Mouse (Mus musculus): ENCODE measurements at regions not wholly inside any gene's neighbourhood (a gene's known extent, or its start where the extent isn't known, plus 50 kb on each side); places are given as distances from the start of the nearest gene placed in this dataset.
"Not testable (repeated sequence)": the region's sequence is repeated elsewhere in the genome, so short reads cannot be mapped to it uniquely, and the experiment has no call there.

GRCm38 (mm10) chr1:145910637-145911369, 583.8 kb upstream of the Brinp3 start:
- DNase-seq (ENCODE audit: extremely low read depth, low read depth) = no peak

GRCm38 (mm10) chr1:145935798-145936197, 558.8 kb upstream of the Brinp3 start:
- DNase-seq (ENCODE audit: extremely low read depth, low read depth) = no peak

- not testable (repeated sequence) for DNase-seq (ENCODE audit: extremely low read depth, low read depth)
These were observed 536.8 kb upstream of the Brinp3 start for GRCm38 (mm10) chr1:145957762-145958161.

DNA sequence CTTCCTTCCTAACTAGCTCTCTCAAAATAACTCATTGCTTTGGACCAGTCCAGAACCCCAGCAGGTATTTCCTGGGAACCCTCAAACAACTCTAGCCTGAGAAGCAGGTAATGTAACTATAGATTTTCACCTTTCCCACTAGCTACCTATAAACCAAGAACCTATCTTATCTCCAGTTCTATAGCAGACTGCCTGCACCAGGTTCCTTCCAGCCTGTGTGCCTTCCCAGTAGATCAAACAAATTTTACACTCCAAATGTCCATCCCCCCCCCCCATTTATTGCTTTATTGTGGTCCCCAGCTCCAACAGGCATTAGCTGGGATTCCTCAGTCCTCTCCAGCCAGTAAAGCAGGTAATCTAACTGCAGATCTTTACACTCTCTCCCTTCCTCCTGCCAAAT, 532.3 kb upstream of the Brinp3 start:
- DNase-seq (ENCODE audit: extremely low read depth, low read depth) = no peak

DNA sequence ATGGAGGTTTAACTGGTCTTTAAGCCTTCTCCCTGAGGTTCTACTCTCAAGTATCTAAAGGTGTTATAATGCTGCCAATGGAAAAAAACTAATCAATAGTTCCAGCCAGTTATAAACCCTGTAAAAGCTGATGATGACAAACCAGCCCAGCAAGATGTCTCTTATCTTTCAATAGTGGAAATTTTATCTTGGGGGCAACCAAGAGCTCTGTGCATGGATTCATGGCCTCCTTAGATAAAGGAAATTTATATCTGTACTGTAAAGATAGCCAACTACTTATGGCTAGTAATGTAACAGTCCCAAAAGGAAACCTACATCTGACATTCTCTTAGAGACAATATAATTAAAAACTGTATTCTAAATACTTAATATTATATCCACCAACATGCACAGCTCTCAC, 526.5 kb upstream of the Brinp3 start:
- DNase-seq (ENCODE audit: extremely low read depth, low read depth) = no peak

DNA sequence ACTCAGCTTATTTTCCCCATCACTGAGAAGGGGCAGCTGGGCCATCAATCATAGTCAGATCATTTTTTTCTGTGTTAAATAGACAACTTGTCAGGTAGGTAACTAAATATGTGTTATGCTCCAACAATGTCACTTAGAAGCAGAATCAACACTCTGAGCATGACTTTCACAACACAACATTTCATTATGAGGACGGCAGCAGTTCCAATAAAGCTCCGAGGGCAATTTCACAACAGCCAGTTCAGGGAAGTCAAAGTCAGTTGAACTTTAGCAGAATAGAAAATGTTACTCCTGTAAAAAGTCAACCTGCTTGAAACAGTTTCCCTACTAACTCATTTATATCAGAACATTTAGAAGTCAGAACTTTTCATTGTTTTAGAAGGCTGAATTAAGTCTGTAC, 522.1 kb upstream of the Brinp3 start:
- DNase-seq (ENCODE audit: extremely low read depth, low read depth) = no peak

- DNase-seq (ENCODE audit: extremely low read depth, low read depth) = peak; percentile 47
These were observed 492.6 kb upstream of the Brinp3 start for GRCm38 (mm10) chr1:146002010-146002409.

DNA sequence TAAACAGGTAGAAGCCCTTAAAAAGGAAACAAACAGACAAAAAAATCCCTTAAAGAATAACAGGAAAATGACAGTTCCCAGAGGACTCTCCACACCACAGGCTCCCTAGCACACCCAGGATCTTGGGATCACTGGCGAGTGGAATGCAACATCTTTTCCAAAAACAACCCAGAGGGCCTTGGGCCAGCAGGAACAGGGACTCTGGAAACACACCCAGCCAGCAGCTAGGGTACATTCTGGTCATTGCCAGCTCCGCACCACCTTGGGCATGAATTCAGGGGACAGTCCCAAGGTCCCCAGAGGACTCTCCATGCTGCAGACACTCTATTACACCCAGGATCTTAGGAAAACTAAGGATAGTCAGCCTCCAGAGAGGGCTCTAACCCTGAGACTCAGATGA, 479.5 kb upstream of the Brinp3 start:
- no peak for DNase-seq (ENCODE audit: extremely low read depth, low read depth)

GRCm38 (mm10) chr1:146026660-146027059, 467.9 kb upstream of the Brinp3 start:
- DNase-seq (ENCODE audit: extremely low read depth, low read depth) = peak; percentile 38

- DNase-seq (ENCODE audit: extremely low read depth, low read depth) = no peak
These were observed 466.9 kb upstream of the Brinp3 start for GRCm38 (mm10) chr1:146027650-146028049.

- peak; percentile 16 for DNase-seq (ENCODE audit: extremely low read depth, low read depth)
These were observed 462.2 kb upstream of the Brinp3 start for GRCm38 (mm10) chr1:146032396-146032795.

GRCm38 (mm10) chr1:146032926-146033325, 461.6 kb upstream of the Brinp3 start:
- peak; percentile 18 for DNase-seq (ENCODE audit: extremely low read depth, low read depth)

GRCm38 (mm10) chr1:146052504-146052903, 442.1 kb upstream of the Brinp3 start:
- no peak for DNase-seq (ENCODE audit: extremely low read depth, low read depth)
